Mouse (Mus musculus) intestine, embryonic 14.5 days (tissue): ENCODE data around the gene Mcemp1. TPM values are rescaled to one million over a fixed set of nuclear protein-coding genes. Genes with fewer than 3 reads are reported as not detected.

Experiments
- ATAC-seq: fragments of 200-750 bp; cut with Nextera tagmentation; replicated peaks from 2 replicates; pipeline ENCODE4 v1.8.0; 2017; ENCODE audit warnings: low read depth, moderate number of reproducible peaks, moderate TSS enrichment, moderate library complexity; ENCODE audit not compliant: low FRiP score, low TSS enrichment
- DNase-seq: peaks from one replicate; pipeline ENCODE4 v3.0.0-alpha.2; 2018; ENCODE audit warnings: low spot score
- H3K27ac ChIP-seq: fragments of 300-500 bp; sonication (generic); 2 replicates; pipeline ENCODE4 v1.5.1; 2014; ENCODE audit warnings: low read depth, mild to moderate bottlenecking, control low read depth
- H3K27me3 ChIP-seq: fragments of 300-500 bp; sonication (generic); replicated peaks from 2 replicates; pipeline ENCODE4 v1.6.1; 2014; ENCODE audit warnings: low read length, control low read depth; ENCODE audit not compliant: control insufficient read depth, insufficient read depth
- H3K36me3 ChIP-seq: fragments of 300-500 bp; sonication (generic); 2 replicates; pipeline ENCODE4 v1.6.1; 2014; ENCODE audit warnings: low read length, control low read depth; ENCODE audit not compliant: control insufficient read depth, insufficient read depth
- H3K4me1 ChIP-seq: fragments of 300-500 bp; sonication (generic); replicated peaks from 2 replicates; pipeline ENCODE4 v1.6.1; 2014; ENCODE audit warnings: low read length, control low read depth, mixed read lengths; ENCODE audit not compliant: control insufficient read depth, insufficient read depth
- H3K4me2 ChIP-seq: fragments of 300-500 bp; sonication (generic); 2 replicates; pipeline ENCODE4 v1.6.1; 2014; ENCODE audit warnings: low read length
- H3K4me3 ChIP-seq: fragments of 300-500 bp; sonication (generic); 2 replicates; pipeline ENCODE4 v1.5.1; 2014; ENCODE audit warnings: low read depth, low read length, control low read depth, mixed read lengths
- H3K9ac ChIP-seq: fragments of 300-500 bp; sonication (generic); 2 replicates; pipeline ENCODE4 v1.6.1; 2014; ENCODE audit warnings: mild to moderate bottlenecking, low read length
- H3K9me3 ChIP-seq: fragments of 300-500 bp; sonication (generic); 2 replicates; pipeline ENCODE4 v1.6.1; 2016; ENCODE audit warnings: low read length, control low read depth; ENCODE audit not compliant: control insufficient read depth
- WGBS: fragments of 180-500 bp; shearing (Covaris S2); extraction: QIAGEN DNeasy Blood & Tissue Kit; methylation state at CpG from one replicate; pipeline ENCODE4 v1.1.7; 2014; 5-methylcytosine and 5-hydroxymethylcytosine counted together
- polyA plus RNA-seq: library from polyadenylated mRNA; unstranded; fragments of >200 nt; fragmentation: Nextera tagmentation; extraction: Ambion mirVana; gene quantifications from 2 replicates; pipeline ENCODE4 v1.2.1, GENCODE M21; 2014

The Mcemp1 gene
- polyA plus RNA-seq, 1 experiment from 2014 or later = 0.47 TPM

DNA sequence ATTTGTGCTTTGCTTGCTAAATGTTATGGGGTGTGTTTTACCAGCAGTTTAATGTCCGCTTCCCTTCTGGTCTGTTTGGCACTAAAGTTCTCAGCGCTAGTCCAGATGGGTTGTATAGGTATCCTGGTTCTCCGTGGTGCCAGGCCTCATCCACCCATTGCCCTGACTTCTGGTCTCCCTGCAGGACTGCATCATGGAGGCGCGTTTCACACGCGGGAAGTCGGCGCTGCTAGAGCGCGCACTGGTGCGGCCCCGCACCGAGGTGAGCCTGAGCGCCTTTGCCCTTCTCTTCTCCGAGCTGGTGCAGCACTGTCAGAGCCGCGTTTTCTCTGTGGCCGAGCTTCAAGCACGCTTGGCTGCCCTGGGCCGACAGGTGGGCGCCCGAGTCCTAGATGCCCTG is 13.3 kb downstream of the Mcemp1 start:
- H3K27me3 ChIP-seq = no peaks in the 10 kb centered on the region
- WGBS = 95% methylated on average over 23 of the region's 23 CpGs

DNA sequence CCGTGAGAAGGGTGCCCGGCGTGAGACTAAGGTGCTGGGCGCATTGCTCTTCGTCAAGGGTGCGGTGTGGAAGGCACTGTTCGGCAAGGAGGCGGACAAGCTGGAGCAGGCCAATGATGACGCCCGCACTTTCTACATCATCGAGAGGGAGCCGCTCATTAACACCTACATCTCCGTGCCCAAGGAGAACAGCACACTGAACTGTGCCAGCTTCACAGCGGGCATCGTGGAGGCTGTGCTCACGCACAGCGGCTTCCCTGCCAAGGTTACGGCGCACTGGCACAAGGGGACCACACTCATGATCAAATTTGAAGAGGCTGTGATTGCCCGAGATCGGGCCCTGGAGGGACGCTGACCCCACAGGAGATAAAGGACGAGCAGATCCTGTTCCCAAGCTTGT is 13.7 kb downstream of the Mcemp1 start:
- H3K36me3 ChIP-seq = peaks cover 30% of the 10 kb centered on the region
- H3K4me1 ChIP-seq = peaks cover 8% of the 10 kb centered on the region; the same call in 1 of the 2 replicates
- WGBS = 96% methylated on average over 23 of the region's 23 CpGs
- DNase-seq = no peak
- no peaks in the 10 kb centered on the region for H3K9me3 ChIP-seq
- ATAC-seq = no peak
- H3K4me2 ChIP-seq = no peak overlapping the region
- no peaks in the 10 kb centered on the region for H3K27me3 ChIP-seq
- no peak overlapping the region for H3K27ac ChIP-seq
- no peak overlapping the region for H3K4me3 ChIP-seq
- H3K9ac ChIP-seq = no peak overlapping the region

More for the DNA sequence above, 13.3 kb downstream of the Mcemp1 start:
- peaks cover 8% of the 10 kb centered on the region; the same call in 1 of the 2 replicates for H3K4me1 ChIP-seq
- H3K36me3 ChIP-seq = peaks cover 30% of the 10 kb centered on the region
- no peak for DNase-seq
- no peak overlapping the region for H3K27ac ChIP-seq
- no peak overlapping the region for H3K4me2 ChIP-seq
- H3K9me3 ChIP-seq = no peaks in the 10 kb centered on the region
- ATAC-seq = no peak
- H3K9ac ChIP-seq = no peak overlapping the region
- H3K4me3 ChIP-seq = no peak overlapping the region

- Histone ChIP-seq H3K27ac (no peak overlapping the region), H3K27me3 (no peaks in the 10 kb centered on the region), H3K4me3 (no peak overlapping the region), H3K36me3 (peaks cover 30% of the 10 kb centered on the region), H3K4me2 (no peak overlapping the region), H3K9ac (no peak overlapping the region), H3K9me3 (no peaks in the 10 kb centered on the region), H3K4me1 (peaks cover 8% of the 10 kb centered on the region; the same call in 1 of the 2 replicates)
- no peak for ATAC-seq
- WGBS = 84% methylated on average over 5 of the region's 5 CpGs
- no peak for DNase-seq
These were observed 14.1 kb downstream of the Mcemp1 start for GRCm38 (mm10) chr8:3679656-3680055.

- H3K27me3 ChIP-seq = no peaks in the 10 kb centered on the region
- no peak overlapping the region for H3K4me2 ChIP-seq
- H3K9ac ChIP-seq = no peak overlapping the region
- H3K9me3 ChIP-seq = no peaks in the 10 kb centered on the region
- ATAC-seq = no peak
- no peak for DNase-seq
- 86% methylated on average over 5 of the region's 5 CpGs for WGBS
- H3K4me3 ChIP-seq = no peak overlapping the region
- H3K36me3 ChIP-seq = peaks cover 30% of the 10 kb centered on the region
- no peak overlapping the region for H3K27ac ChIP-seq
- peaks cover 5% of the 10 kb centered on the region; the same call in 1 of the 2 replicates for H3K4me1 ChIP-seq
These were observed 16.9 kb downstream of the Mcemp1 start for GRCm38 (mm10) chr8:3682435-3682834.

GRCm38 (mm10) chr8:3683408-3684176 is 18.0 kb downstream of the Mcemp1 start:
- WGBS = 67% methylated on average over 6 of the region's 6 CpGs
- Histone ChIP-seq H3K4me2 (no peak overlapping the region), H3K4me3 (no peak overlapping the region), H3K36me3 (peaks cover 29% of the 10 kb centered on the region), H3K9ac (no peak overlapping the region), H3K27me3 (no peaks in the 10 kb centered on the region), H3K27ac (no peak overlapping the region), H3K9me3 (no peaks in the 10 kb centered on the region), H3K4me1 (no peaks in the 10 kb centered on the region)
- DNase-seq (no peak), ATAC-seq (no peak)

DNA sequence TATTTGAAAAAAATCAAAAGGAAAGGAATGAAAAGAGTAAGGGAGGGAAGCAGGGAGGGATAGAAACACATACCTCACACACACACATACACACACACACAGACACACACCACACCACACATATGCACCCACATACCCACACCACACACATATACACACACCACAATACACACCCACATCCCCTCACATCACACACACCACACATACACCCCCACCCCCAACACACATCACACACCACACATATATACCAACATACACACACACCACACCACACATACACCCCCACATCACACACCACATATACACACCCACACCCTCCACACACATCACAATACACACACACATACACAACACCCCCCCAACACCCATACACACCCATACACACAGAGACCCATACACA is 19.0 kb downstream of the Mcemp1 start:
- Histone ChIP-seq H3K9ac (no peak overlapping the region), H3K4me1 (no peaks in the 10 kb centered on the region), H3K9me3 (no peaks in the 10 kb centered on the region), H3K27me3 (no peaks in the 10 kb centered on the region), H3K4me2 (no peak overlapping the region), H3K36me3 (peaks cover 20% of the 10 kb centered on the region), H3K27ac (no peak overlapping the region), H3K4me3 (no peak overlapping the region)
- ATAC-seq = no peak
- DNase-seq = no peak

DNA sequence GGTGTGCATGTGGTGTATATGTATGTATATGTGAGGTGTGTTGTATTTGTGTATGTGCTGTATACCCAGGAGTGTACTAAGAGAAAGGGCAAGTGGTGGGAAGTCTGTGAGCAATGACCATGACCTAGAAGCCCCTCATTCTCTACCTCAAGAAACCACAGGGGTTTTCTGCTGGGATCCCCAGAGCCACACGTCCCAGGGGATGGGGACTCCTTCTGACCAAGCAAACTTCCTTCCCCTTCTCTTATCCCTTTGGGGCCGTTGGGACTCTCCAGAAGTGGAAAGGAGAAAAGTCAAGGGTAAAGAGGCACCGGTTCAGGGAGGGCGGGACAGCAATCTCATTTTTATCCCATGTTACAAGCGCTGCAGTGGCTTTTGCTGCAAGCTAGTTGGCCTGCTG is 19.9 kb downstream of the Mcemp1 start:
- Histone ChIP-seq H3K36me3 (peaks cover 11% of the 10 kb centered on the region), H3K4me2 (no peak overlapping the region), H3K27me3 (no peaks in the 10 kb centered on the region), H3K9me3 (no peaks in the 10 kb centered on the region), H3K4me1 (no peaks in the 10 kb centered on the region), H3K4me3 (no peak overlapping the region), H3K27ac (no peak overlapping the region), H3K9ac (no peak overlapping the region)
- DNase-seq (no peak), ATAC-seq (no peak)
- 69% methylated on average over 5 of the region's 5 CpGs for WGBS

GRCm38 (mm10) chr8:3687537-3687936 is 22.0 kb downstream of the Mcemp1 start:
- H3K4me3 ChIP-seq = no peak overlapping the region
- ATAC-seq = no peak
- 76% methylated on average over 6 of the region's 6 CpGs for WGBS
- H3K27me3 ChIP-seq = 0 out of 2 replicates have a peak, but pooled peaks cover 2% of the 10 kb centered on the region
- no peak overlapping the region for H3K4me2 ChIP-seq
- no peaks in the 10 kb centered on the region for H3K9me3 ChIP-seq
- H3K4me1 ChIP-seq = no peaks in the 10 kb centered on the region
- DNase-seq = no peak
- H3K36me3 ChIP-seq = no peaks in the 10 kb centered on the region
- H3K9ac ChIP-seq = no peak overlapping the region
- H3K27ac ChIP-seq = no peak overlapping the region

- Histone ChIP-seq H3K4me2 (no peak overlapping the region), H3K36me3 (no peaks in the 10 kb centered on the region), H3K4me1 (no peaks in the 10 kb centered on the region), H3K9ac (no peak overlapping the region), H3K9me3 (no peaks in the 10 kb centered on the region), H3K27me3 (0 out of 2 replicates have a peak, but pooled peaks cover 2% of the 10 kb centered on the region), H3K27ac (no peak overlapping the region), H3K4me3 (no peak overlapping the region)
- ATAC-seq (no peak), DNase-seq (no peak)
- WGBS = 72% methylated on average over 3 of the region's 3 CpGs
These were observed 25.2 kb downstream of the Mcemp1 start for GRCm38 (mm10) chr8:3690774-3691173.
